Mouse (Mus musculus): ENCODE data around the gene Bcat2. TPM values are rescaled to one million over a fixed set of nuclear protein-coding genes. Genes with fewer than 3 reads are reported as not detected.
"Not testable (repeated sequence)": the region's sequence is repeated elsewhere in the genome, so short reads cannot be mapped to it uniquely, and the experiment has no call there.

The Bcat2 gene
- 69.1 and 81.6 TPM in 2 replicates for total RNA-seq (2014; fragmentation: Nextera tagmentation)
- 38.9 and 42.7 TPM in 2 replicates for total RNA-seq (2017)

DNA sequence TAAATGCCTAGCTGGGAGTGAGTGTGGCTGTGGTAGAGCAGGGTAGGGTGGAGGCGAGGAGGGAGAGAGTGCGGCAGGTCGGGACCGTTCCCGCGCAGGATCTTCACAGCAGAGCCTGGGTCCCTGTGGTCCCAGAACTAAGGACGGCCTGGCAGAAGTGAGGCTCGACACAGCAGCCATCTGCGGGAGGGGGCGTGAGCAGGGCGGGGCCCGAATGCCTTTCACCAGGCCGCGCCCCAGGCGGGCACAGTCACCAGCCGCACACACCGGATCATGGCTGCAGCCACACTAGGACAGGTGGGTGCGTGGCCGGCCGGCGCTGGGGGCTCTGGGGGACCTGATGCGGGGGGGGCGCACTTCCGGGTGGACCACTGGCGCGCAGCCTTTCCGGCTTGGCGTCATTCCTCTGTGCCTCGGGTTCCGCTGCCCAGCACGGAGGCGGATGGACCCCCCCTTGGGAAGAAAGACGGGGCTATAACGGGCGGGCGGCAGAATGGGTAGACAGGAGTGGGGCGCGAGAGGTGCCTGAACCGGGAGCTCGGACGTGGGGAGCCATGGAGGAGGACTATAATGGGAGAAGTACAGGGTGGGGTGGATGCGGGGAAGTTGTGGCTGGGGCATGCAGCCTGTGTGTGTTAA is at the start of gene Bcat2:
TSS of gene Bcat2 (plus strand) at position 51 of the 639 bp plus-strand sequence.
- ATAC-seq (replicated peaks; ENCODE audit: poor library complexity, severe bottlenecking) = peak; percentile 73

DNA sequence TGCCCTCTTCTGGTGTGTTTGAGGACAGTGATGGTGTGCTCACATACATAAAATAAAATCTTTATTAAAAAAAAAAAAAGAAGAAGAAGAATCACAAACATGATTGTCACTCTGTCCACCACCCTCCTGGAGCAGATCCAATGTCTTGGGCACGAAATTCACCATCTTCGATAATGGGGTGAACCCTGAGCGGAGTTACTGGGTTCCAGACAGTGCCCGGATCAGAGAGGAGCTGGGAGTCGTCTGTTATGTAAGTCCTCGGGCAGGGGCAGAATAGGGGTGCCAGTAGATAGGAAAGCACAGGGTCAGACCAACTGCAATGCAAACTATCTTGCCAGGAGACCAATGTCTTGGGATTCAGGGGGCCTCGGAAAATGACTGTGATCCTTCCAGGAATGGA is 49.3 kb upstream of the Bcat2 start:
- no peak for ATAC-seq (replicated peaks; ENCODE audit: poor library complexity, severe bottlenecking)

GRCm38 (mm10) chr7:45521728-45522184 is 48.2 kb upstream of the Bcat2 start:
- peak; percentile 57 for ATAC-seq (replicated peaks; ENCODE audit: poor library complexity, severe bottlenecking)

- no peak for ATAC-seq (replicated peaks; ENCODE audit: poor library complexity, severe bottlenecking)
Observed at GRCm38 (mm10) chr7:45522194-45522752, 47.7 kb upstream of the Bcat2 start.

GRCm38 (mm10) chr7:45522957-45523676 is 46.8 kb upstream of the Bcat2 start:
- ATAC-seq (replicated peaks; ENCODE audit: poor library complexity, severe bottlenecking) = no peak

GRCm38 (mm10) chr7:45523678-45524170 is 46.2 kb upstream of the Bcat2 start:
- no peak for ATAC-seq (replicated peaks; ENCODE audit: poor library complexity, severe bottlenecking)

DNA sequence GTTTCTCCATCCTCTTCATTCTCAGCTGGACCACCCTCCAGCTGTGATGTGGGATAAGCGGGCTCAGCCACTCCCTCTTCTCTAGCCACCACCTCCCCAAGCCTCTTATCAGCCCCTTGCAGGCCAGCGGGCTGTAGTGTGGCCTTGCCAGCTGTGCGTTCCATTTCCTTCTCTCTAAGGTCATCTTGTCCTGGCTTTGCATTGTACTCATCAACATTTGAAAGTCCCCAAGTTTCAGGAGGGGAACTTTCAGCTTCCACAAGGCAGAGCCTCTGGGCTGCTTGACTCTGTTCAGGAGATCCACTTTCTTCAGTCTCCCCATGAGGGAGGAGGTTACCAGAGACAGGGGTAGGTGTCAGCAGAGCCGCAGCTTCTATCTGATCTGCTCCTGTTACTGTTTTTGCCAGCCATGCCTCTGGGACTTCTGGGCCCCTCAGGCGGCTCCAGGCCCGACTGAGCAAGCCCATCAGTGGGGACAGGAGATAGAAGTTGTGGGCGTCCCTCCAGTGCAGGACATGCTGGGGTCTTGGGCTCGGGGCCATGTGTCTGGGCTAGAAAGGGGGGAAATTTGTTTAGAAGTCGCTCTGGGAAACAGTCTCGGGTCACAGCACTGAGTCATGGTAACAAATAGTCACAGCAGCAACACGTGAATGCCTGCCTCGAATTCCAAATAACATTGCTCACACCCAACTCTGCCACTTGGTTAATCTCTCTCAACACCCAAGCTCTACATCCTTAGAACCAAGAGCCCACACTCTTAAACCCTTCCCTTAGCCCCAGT is 44.9 kb upstream of the Bcat2 start:
- peak; percentile 11 for ATAC-seq (replicated peaks; ENCODE audit: poor library complexity, severe bottlenecking)

DNA sequence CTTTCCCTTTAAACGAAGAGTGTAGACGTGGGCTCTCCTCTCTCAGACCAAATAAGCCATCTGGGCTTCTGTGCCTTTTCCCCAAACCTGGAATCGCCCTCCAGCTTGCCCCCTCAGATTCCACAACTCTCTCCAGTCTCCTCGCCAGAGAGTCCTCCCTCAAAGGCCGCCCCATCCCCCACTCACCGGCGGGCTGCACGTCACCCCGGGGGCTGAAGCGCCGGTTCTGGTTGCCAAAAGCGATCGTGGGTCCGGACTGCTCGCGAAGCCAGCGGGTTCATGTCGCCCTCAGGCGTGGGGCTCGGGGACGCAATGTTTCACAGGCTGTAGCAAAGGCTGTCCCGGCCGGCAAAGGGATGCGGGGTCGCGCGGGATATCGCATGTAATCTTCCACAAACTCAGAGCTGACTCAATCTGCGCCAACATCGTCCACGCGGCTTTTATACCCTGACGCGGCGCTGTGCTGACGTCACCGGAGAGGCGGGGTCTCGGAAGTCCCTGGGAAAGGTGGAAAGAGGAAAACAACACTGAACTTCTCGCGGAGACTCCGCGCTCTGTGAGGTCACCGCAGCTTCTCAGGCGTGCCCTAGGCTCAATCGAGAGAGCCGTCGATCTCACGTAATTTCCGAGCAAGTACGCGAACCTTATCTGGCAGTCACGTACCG is 44.0 kb upstream of the Bcat2 start, which contains the start of the genes Ppp1r15a and Plekha4:
TSS of gene Ppp1r15a (minus strand) at position 460 of the 665 bp plus-strand sequence.
TSS of gene Plekha4 (plus strand) at position 522 of the 665 bp plus-strand sequence.
- peak; percentile 72 for ATAC-seq (replicated peaks; ENCODE audit: poor library complexity, severe bottlenecking)

DNA sequence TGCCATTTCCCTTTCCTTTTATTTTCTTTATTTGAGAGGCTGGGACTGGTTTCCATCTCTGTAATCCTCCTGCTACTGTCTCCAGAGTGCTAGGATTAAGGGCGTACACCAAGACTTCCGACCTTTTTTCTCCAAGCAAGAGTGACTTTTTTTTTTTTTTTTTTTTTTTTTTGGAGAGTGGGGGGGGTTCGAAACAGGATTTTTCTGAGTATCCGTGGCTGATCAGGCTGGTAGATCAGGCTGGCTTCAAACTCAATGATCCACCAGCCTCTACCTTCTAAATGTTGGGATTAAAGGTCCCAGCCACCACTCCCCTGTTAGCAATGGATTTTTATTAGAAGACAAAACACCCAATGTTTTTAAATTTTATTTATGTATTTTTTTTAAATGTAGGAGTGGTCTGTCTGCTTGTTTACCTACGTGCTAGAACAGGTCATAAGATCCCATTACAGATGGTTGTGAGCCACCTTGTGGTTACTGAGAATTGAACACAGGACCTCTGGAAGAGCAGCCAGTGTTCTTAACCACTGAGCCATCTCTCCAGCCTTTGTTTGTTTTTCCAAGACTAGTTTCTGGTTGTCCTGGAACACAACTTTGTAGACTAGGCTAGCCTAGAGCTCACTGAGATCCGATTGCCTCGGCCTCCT is 43.4 kb upstream of the Bcat2 start:
- no peak for ATAC-seq (replicated peaks; ENCODE audit: poor library complexity, severe bottlenecking)

DNA sequence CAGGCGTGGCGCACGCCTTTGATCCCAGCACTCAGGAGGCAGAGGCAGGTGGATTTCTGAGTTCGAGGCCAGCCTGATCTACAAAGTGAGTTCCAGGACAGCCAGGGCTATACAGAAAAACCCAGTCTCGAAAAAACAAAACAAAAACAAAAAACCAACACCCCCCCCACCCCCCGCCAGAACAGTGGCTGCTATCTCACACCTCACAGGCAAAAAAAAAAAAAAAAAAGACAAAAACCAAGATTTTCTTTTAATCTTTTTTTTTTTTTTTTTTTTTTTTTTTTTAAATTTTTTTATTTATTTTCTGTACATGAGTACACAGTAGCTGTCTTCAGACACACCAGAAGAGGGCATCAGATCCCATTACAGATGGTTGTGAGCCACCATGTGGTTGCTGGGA is 42.8 kb upstream of the Bcat2 start:
- ATAC-seq (replicated peaks; ENCODE audit: poor library complexity, severe bottlenecking) = not testable (repeated sequence)

GRCm38 (mm10) chr7:45529461-45529860 is 40.5 kb upstream of the Bcat2 start:
- peak; percentile 44 for ATAC-seq (replicated peaks; ENCODE audit: poor library complexity, severe bottlenecking)

DNA sequence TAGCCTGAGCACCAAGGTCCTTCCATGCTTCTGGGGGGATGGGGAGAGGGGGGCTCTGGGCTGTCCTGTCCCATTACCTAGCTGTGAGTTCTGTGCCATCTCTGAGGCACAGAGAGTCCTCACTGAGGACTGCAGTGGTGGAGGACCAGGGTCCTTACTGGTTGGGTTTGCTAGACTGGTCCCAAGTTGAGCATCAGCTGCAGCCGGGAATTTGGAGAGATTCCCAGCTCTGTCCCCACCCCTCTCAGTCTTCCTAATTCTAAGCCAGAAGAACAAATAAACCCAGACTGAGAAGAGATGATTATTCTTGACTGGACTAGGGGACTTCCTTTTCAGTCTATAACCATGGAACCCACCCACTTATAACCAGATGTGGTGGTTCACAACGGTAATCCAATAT is 39.3 kb upstream of the Bcat2 start:
- ATAC-seq (replicated peaks; ENCODE audit: poor library complexity, severe bottlenecking) = no peak

- no peak for ATAC-seq (replicated peaks; ENCODE audit: poor library complexity, severe bottlenecking)
Observed at GRCm38 (mm10) chr7:45535676-45536075, 34.3 kb upstream of the Bcat2 start.

- ATAC-seq (replicated peaks; ENCODE audit: poor library complexity, severe bottlenecking) = no peak
Observed at GRCm38 (mm10) chr7:45537602-45538001, 32.4 kb upstream of the Bcat2 start.

GRCm38 (mm10) chr7:45538163-45539041 is 31.6 kb upstream of the Bcat2 start:
- peak; percentile 86 for ATAC-seq (replicated peaks; ENCODE audit: poor library complexity, severe bottlenecking)

- ATAC-seq (replicated peaks; ENCODE audit: poor library complexity, severe bottlenecking) = no peak
Observed at GRCm38 (mm10) chr7:45539095-45539494, 30.9 kb upstream of the Bcat2 start.

DNA sequence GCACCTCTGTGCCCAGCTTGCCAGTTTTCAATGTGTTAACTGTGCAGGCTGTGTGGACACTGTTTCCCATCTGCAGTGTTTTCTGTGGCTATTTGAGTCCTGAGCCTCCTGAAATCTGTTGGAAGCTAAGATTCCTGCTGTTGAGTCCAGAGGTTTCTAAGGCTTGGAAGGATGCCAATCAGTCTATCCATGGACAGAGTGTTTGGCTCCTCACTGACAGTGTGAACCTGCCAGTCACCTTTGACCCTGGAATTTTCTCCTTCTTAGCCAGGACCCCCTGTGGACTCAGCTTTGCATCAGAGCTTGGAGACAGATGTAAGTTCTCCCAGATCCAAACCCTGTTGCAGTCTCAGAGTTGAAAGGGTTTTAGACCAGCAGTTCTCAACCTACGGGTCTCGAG is 29.7 kb upstream of the Bcat2 start:
- no peak for ATAC-seq (replicated peaks; ENCODE audit: poor library complexity, severe bottlenecking)

DNA sequence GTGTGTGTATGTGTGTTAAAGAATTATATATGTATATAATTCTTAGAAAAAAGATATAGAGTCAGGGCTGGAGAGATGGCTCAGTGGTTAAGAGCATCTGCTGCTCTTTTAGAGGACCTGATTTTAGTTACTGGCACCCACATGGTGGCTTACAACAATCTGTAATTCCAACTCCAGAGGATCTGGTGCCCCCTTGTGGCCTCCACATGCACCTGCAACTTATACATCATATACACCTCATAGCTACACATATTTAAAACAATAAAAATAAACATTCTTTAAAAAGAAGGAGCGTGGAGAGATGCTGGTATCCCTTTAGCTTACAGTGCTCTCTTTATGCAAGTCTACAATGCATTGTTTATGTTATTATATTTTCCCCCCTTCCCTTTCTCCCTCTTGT is 25.4 kb upstream of the Bcat2 start:
- ATAC-seq (replicated peaks; ENCODE audit: poor library complexity, severe bottlenecking) = no peak

All from granulocyte monocyte progenitor cell, adult 5-6 weeks (primary cell).